Mouse (Mus musculus) frontal cortex, postnatal 10 days (tissue): ENCODE measurements around the gene Dop1b.
"Not testable (repeated sequence)": the region's sequence is repeated elsewhere in the genome, so short reads cannot be mapped to it uniquely, and the experiment has no call there.

Source experiments
- DNase-seq, 2 experiments: peaks; one replicate each; pipeline ENCODE4 v3.0.0; 2022; ENCODE audit warnings: low spot score in 2 of 2, mixed read lengths in 1 of 2

Dop1b gene

DNA sequence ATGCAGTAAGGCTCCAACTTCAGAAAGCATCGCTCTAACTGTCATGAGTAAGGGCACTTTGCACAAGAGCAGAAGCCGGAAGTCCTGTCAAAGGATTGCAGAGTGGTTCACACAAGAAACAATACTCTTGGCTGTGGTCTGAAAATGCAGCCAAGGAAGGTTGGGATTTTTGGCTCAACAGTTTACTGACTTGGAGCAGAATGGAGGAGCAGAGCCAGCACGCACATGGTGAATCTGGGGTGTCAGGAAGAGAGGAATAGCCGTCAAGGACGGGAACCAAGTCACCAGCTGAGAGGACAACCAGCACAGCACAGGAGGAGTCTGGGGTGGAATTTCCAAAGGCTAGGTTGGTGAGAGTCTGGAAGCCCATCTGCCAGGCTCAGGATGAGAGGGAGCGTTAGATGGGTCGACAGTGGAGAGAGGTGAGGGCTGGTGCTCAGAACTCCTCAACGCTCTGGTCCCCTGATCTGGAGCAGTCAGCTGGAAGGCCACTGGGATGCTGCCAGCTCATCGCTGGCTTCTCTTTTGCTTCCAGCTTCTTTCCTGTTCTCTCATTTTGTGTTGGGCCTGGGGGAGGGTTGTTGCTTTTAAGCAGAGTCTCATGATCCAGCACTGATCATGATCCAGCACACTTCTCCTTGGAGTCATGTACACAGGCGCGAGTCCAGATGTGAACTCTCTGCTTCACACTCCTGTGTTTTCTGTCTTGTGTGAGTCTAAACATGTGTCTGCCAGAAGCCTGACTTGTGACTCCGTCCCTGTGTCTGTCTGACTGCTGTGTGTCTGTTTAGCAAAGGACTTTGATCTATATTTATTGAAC is 85.5 kb downstream of the Dop1b start:
- no peak for DNase-seq

DNA sequence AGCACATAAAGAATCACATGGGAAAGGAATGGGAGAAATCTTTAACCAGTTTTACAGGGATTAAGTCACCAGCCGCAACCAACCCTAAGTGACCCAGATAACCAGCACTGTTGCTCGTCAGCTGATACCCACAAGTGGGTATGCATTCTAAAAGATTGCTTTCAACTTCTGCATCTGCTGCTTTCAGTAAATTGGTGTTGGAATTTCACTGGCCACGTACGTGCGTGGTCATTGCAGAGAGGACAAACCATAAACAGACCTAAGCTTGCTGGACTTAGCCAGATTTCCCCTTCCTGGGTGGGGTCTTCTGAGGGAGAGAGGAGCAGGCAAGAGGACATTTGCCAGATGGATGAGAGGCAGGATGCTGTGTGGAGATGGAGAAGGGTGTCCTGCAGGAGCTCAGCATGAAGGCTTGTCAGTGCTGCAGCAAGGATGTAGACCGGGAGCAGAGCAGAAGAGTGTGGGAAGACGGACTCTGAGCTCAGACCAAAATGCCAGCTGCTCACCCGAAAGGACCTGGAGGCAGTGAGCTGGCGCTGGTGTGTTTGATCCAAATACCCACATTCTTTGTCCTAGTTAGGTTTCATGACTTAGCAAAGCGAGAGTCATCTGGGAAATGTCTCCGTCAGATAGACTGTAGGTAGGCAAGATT is 86.3 kb downstream of the Dop1b start:
- no peak for DNase-seq

DNA sequence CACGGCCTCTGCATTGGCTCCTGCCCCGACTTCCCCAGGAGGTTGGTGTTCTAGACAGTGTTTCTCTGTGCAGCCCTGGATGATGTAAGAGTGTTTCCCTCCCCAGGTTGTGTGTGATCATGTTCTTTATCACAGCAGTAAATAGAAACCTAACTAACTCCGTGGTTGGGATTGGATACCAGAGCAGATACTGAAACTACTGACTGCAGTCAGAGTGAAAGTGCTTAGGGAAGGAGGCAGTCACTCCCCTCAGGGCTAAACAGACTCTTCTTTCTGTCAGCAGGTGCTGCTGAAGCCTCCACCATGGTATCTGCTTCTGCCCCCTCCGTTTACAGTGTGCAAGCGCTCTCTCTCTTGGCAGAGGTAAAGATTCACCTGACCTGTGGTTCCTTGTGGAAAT is 86.9 kb downstream of the Dop1b start:
- no peak for DNase-seq

DNA sequence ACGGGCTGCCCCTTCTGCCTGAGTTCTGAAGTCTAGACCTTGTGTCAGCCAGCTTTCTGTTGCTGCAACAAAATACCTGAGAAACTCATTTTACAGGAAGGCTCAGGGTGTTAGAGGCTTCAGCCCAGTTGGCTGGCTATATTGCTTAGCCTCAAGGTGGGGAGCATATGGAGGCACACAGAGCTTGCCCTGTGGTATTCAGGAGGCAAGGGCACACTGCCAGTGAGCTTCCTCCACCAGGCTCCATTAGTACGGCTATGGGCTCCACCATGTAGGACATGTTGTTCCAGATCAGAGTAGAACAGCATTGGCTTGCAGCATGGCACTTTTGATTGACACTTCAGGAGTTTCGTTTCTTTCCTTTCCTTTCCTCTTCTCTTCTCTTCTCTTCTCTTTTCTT is 87.4 kb downstream of the Dop1b start:
- no peak for DNase-seq

DNA sequence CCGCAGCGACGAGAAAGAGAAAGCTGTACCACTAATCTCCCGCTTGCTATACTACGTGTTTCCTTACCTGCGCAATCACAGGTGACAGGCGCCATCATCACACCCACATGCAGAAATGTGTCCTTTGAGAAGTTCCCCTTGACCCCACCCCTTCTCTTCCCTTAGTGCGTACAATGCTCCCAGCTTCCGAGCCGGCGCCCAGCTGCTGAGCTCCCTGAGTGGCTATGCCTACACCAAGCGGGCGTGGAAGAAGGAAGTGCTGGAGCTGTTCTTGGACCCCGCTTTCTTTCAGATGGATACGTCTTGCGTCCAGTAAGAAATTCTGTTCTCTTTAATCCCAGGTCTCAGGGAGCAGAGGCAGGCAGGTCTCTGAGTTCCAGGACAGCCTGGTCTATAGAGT is 88.2 kb downstream of the Dop1b start:
- no peak for DNase-seq

DNA sequence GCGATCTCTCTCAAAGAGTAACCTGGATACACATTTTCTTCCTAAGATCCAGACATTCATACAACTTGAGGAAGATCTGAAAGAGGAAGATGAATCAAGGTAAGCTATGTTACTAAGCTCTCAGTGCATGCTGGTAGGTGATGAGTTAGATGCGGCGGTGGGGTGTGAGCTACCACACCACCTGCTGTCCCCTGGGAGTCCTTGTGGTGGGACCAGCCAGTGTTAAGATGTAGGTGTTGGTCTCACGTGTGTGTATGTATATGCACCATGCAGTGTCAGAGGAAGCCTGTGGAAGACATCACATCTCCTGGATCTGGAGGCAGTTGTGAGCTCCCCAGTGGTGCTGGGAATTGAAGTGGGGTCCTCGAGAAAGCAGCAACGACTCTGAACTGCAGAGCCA is 95.5 kb downstream of the Dop1b start:
- no peak for DNase-seq

DNA sequence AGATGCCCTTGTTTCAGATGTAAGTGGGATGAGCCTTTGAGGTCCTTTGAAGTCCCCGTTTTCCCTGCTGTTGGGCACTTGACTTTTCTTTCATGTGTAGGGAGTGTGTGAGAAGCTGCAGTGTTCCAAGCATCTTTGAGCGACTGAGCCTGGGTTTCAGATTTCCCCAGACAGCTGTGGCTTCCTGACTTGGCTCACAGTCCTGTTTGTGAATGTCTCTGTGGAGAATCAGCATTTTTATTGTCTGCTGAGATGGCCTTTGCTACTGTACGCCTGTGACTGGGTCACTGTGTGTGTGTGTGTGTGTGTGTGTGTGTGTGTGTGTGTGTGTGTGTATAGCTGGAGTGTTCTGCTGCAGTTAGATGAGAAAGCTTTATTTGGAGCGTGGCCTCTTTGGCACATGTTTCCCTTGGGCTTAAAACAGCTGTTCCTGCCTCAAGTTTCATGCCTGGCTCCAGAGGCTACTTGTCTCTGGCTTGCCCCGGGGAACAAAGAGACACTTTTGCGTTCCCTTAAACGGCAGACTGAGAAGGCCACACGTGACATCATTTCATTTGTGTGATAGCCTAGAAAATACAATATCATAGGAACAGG is 96.4 kb downstream of the Dop1b start:
- DNase-seq = peak; percentile 28 to 33

DNA sequence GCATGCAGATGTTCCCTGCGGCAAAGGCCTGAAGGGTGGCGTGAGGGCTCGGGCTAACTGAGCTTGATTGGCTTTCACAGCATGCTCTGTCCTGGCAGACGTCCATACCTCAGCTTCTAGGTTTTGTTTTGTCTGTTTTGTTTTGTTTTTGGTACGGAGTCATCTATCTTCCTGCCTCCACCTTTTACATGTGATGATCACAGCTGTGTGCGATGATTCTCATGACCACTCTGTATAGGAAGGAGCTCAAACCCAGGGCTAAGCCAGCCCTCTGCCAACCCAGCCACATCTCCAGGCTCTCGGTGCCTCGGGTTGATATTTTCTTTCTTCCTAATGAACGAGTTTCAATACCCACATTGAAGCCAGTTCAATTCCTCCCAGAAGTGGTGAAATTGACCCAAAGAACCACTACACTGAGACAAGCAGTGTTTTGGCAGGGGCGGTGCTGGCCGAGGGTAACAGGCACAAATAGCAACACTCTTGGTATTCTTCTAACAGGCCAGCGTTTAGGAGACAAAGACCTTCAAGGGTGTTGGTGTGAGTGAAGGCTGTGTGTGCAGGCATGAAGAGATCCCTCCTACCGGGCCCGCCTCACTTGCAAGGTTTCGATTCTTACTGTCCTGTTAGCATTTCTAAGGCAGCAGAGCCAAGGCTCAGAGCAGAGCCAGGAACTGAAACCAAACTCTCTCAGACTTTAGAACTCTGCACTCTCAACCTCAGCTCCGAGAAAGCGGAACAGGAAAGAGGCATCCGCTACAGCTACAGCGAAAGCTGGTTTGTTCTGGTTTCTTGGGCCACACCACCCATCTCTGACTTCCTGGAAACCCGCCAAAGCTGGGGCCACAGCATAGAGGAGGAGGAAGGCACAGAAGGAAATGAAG is 104.4 kb downstream of the Dop1b start:
- DNase-seq = peak; percentile 38 to 45

DNA sequence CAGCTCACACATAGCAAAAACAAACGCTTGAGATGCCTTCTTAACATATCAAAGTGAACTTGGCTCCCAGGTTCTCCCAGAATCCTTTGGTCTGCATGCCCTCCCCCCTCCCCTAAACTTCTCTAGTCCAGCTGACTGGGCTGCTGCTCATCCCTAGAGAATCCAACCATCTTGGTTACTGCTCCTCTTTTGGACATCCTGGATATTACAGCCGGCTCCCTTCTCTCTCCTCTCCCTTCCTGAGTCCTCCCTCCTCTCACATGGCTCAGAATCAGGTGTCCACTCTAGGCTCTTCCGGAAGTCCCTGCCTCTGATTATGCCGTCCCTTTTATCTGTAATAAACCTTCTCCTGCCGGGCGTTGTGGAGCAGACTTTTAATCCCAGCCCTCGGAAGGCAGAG is 105.2 kb downstream of the Dop1b start:
- DNase-seq = no peak

DNA sequence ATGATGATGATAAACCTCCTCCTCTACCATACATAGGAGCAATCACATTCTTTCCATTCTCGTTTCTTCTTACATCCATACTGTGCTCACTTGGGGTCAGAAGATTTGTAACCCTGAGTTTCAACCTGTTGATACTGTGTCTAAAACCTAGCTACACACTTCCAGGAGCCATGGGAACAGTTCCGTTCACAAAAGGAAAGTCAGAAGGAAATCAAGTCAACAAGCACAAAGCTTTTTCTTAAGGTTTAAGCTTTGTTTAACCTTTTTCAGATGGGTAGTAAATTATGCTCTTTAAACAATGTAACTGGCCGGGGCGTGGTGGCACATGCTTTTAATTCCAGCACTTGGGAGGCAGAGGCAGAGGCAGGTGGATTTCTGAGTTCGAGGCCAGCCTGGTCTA is 105.7 kb downstream of the Dop1b start:
- no peak for DNase-seq

DNA sequence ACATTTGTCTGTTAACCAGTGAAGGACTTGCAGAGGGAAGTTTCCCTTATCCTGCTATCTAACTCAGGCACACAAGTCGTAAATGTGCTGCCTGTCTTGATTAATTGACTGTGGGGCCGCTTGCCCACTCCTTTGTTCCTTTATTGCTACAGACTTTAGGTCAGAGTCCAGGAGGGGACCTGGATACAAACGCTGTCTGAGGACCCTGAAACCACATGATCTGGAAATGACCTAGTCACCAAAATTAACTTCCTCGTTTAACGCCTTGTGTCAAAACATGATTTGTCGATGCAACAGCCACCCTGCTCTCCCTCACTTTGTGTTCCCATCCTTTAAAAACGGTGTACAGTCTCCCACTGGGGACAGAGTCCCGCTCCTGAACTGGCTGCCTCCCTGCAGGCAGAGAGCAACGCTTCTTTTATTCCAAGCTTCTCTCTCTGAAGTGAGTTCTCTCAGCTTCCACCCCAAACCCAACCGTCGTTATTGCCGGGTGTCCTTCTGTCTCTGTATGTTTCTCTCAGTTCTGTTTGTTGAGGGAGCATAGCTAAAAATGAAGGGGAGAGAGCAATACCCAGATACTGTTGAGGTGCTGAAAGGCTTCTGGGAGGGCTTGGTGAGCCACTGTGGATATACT is 107.1 kb downstream of the Dop1b start:
- DNase-seq = no peak

DNA sequence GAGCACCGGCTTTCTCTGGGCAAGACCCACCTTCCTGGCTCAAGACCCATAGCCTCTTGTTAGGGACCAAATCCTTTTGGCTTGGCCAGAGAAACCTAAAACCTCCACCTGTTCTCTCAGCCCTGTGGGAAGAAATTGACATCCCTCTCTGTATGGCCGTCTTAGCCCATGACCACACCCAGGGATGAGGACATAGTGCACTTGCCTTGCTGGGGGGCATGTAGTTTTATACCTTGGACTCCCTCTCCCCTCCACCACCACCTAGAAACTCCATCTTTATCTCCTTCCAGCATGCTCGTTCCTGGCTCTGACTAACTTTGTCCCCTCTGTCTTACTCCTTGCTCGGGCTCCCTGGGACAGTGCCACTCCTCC is 107.6 kb downstream of the Dop1b start:
- no peak for DNase-seq

DNA sequence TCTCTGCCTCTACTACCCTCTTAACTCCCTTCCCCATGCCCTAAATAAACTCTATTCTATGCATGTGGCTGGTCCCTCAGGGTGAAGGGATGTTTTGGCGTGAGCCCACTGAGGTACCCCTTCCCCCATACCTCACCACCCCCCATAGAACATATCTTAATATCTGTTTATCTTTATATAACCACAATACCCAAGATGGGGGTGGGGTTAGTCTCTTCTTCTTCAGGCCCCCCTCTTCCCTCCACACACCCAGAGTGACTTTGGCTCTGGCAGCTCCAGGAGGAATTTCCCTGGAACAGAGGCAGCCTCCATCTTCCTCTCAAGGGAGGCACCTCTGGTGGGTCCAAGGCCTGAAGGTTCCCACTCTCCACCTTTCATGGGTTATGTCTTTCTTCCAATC is 108.3 kb downstream of the Dop1b start:
- DNase-seq = no peak

DNA sequence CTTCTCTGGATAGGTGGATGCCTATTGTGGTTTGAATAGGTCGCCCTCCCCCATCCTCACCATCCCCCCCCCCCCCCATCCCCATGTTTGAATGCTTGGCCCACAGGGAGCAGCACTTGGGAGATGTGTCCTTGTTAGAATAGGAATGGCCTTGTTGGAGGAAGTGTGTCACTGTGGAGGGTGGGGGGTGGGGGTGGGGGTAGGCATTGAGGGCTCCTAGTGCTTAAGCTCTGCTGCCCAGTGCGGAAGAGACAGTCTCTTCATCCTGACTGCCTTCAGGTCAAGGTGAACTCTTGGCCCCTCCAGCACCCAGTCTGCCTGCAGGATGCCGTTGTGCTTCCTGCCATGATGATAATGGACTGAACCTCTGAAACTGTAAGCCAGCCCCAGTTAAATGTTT is 110.0 kb downstream of the Dop1b start:
- no peak for DNase-seq

DNA sequence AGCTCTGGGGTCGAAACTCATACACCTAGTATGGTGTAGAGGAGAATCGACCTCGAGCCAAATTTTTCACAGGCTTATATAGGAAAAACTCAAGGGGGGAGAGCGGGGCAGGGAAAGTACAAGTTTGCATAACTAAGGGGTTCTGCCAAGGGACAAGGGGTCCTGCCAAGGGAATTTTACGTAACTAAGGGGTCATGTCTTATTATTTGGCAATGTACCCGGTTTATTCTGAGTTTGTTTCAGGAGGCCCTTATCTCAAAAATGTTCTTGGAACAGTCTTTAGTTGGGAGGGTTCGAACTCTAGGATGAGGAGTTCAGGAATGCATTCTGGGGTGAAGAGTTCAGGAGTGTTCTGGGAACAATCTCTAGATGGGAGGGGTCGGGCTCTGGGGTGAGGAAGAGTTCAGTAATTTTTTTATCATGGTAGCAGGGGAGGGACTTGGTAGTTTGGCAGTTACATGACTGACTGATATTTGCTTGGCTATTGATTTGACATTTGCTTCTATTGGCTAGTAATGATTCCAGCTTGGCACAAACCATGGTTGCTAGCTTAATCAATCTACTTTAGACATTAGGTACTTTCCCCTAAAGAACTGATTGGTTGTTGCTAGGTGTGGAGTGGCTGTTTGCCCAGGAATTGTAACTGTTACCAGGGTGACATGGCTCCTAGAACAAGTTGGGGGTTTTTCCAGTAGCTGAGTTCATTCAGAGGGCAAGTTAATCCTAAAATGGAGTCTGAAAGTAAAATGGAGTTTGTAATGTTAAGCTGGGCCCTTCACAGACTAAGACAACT is 110.9 kb downstream of the Dop1b start:
- DNase-seq = not testable (repeated sequence)

DNA sequence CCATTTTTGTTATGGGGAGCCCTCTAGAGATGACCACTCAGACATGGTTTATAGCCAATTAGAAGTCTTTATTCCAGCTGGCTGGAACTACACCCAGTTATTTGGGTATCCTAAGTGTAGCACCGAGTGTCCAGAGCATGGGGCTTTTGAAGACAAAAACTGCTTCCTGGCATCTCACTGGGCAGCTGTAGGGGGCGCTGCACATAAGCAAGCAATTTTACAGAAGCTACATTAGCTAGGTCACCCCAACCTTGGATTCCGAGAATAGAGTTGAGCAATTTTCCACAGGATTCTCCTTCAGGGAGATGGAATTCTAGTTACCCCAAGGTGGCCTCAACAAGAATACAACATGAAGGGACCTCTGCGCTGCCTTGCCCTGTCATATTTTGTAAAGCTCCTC is 113.1 kb downstream of the Dop1b start:
- no peak for DNase-seq

DNA sequence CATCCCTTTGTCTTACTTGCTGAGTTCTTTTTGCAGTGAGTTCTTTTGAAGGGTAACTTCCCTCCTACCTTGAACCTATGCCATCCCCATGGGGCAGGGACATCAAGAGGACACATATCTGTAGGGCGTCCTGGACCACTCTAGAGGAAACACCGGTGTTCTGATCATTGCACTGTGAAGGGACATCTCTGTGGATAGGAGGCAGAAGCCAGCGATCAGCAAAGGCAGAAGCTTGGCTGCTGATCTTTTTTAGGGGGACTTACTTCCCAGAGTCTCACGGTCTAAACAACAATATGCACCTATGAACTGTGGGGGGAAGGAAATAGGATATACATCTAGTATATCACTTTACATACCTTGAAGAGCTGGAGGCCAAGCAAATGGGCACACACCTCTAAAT is 113.8 kb downstream of the Dop1b start:
- no peak for DNase-seq

DNA sequence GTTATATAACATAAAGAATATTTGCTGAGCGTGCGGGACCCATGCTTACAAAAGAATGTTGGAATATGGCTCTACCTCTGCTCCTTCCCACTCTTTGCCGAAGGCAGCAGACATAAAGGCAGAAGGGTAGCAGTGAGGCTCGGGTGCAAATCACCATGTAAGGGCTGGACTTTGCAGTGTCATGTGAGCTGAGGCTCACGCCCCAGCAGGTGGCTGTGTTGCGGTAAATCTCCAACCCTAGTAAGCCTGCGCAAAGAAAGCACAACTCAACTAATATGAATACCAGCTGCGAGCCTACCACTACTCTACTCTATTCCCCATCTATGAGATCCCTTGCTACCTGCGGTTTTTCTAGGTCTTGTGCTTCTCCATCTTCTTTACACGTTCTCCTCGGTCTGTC is 114.3 kb downstream of the Dop1b start:
- DNase-seq = no peak

DNA sequence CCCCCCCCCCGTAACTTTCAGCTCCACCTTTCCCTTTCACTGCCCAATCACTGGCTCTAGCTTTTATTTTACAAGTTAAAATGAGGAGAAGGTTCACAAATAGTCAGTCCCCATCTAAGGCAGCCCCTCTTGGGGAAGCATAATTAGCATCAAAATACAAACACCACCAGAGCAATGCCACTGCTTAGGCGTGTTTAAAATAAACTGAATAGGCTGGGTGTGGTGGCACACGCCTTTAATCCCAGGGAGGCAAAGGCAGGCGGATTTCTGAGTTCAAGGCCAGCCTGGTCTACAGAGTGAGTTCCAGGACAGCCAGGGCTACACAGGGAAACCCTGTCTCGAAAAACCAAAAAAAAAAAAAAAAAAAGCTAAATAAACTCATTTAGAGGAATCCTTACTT is 114.8 kb downstream of the Dop1b start:
- DNase-seq = not testable (repeated sequence)

DNA sequence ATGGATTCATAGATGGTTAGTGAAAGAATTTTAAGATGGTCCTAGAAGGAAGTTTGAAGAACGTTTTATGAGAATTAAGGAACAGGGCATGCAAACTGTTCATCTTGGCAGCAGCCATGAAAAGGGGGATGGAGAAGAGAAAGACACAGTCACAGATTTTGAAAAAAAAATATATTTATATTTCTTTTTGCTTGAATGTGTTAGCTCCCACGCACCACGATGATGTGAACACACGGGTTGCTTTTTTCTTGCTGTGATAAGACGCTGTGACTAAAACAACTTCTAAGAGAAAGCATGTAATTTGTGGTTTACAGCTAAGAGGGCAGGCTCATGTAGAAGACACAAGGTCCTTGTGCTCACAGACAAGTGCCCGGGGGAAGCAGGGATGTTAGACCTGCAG is 115.2 kb downstream of the Dop1b start:
- no peak for DNase-seq

DNA sequence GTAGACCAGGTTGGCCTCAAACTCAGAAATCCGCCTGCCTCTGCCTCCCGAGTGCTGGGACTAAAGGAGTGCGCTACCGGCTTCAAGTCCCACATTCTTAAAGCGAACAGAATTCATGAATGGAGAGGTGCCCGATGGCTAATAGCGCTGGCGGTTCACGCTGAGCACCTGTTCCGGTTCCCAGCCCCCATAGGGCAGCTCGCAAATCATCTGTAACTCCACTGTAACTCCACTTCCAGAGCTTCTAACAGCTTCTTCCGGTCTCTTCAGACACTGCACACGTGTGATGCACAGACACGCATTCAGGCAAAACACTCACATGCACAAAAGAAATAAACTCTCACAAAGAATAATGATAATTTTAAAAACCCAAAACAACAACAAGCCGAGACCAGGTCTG is 117.8 kb downstream of the Dop1b start:
- no peak for DNase-seq
